Mouse (Mus musculus) neural tube, embryonic 10.5 days (tissue): ENCODE measurements around the gene Dcdc2a.

Source experiments
- DNase-seq: peaks from one replicate; pipeline ENCODE4 v3.0.0-alpha.2; 2017; ENCODE audit warnings: low spot score; ENCODE audit errors: extremely low spot score

Gene Dcdc2a

GRCm38 (mm10) chr13:25094381-25094780 lies 38.6 kb downstream of the Dcdc2a start:
- no peak for DNase-seq

DNA sequence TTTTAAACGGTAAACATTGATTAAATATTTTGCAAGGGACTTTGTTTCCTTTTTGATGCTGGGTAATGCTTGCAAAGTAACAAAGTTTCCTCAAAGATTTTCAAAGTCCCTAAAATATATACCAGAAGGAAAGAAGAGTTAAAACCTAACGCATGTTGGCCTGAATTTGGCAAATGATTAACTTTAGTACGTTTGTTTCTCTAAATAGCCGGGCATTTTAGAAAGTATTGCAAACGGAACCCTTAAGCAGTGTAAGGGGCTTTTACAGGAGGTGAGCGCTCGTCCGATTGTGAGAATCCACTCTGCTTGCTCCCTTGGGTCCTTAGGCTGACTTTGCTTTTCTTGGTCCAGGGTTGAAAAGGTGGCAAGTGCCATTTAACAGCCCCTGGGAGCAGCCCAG lies 41.5 kb downstream of the Dcdc2a start:
- no peak for DNase-seq

GRCm38 (mm10) chr13:25098578-25098977 lies 42.8 kb downstream of the Dcdc2a start:
- DNase-seq = no peak

DNA sequence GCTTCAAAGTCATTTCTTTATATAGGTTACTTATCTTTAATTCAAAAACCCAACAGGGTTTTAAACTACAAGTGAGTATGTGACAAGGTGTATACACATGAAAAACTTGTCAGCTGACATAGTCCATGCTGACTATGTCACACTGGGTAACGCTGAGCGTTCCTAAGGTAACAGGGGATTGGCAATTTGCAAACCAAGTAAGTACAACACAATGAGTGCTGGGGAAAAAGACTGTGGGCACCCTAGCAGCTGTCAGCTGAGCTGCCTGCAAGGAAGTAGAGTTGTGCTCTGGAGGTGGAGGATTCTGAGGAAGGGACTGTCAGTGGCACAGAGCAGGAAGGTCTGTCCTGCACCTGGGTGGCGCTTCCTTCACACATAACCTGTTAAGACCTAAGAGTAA lies 43.7 kb downstream of the Dcdc2a start:
- DNase-seq = no peak

- DNase-seq = no peak
These were observed 44.8 kb downstream of the Dcdc2a start for GRCm38 (mm10) chr13:25100581-25100980.

- DNase-seq = no peak
These were observed 49.9 kb downstream of the Dcdc2a start for GRCm38 (mm10) chr13:25105671-25106070.

GRCm38 (mm10) chr13:25106740-25107139 lies 50.9 kb downstream of the Dcdc2a start:
- DNase-seq = no peak

DNA sequence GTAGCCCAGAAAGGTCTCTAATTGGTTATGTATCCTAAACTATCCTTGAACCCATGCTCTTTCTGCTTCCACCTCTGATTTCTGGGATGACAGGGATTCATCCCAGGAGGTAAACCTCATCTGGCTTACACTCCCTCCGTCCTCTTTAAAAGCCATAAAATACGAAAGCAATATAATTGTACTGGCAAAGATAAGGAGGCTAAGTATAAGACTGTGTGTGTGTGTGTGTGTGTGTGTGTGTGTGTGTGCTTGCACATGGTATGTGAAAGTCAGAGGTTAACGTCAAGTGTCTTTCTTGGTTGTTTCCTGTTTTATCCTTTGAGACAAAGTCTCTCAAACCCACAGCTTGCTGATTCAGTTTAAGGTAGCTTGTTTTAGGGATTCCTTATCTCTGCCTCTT lies 52.5 kb downstream of the Dcdc2a start:
- no peak for DNase-seq

- no peak for DNase-seq
These were observed 54.8 kb downstream of the Dcdc2a start for GRCm38 (mm10) chr13:25110592-25111095.

GRCm38 (mm10) chr13:25115429-25115881 lies 59.7 kb downstream of the Dcdc2a start:
- DNase-seq = peak; percentile 44

- DNase-seq = peak; percentile 43
These were observed 60.2 kb downstream of the Dcdc2a start for GRCm38 (mm10) chr13:25115971-25116370.

GRCm38 (mm10) chr13:25122740-25123335 lies 67.0 kb downstream of the Dcdc2a start:
- DNase-seq = no peak

DNA sequence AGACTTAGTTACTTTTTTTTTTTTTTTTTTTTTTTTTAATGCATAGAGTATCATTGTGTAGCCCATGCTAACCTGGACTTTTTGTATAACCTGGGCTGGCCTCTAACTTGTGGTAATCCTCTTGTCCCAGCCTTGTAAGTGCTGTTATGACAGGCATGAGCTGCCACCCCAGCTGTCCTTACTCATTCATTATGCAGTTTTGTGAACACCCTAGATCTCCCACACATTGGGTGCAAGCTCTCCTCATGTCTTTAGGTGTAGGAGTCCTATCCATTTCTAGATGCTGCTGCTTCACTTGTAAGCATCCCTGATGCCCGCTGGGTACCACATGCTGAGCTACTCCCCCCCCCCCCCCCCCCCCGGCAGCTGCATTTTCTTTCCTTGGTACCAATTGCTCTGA lies 71.4 kb downstream of the Dcdc2a start:
- no peak for DNase-seq

GRCm38 (mm10) chr13:25127806-25128205 lies 72.0 kb downstream of the Dcdc2a start:
- no peak for DNase-seq

DNA sequence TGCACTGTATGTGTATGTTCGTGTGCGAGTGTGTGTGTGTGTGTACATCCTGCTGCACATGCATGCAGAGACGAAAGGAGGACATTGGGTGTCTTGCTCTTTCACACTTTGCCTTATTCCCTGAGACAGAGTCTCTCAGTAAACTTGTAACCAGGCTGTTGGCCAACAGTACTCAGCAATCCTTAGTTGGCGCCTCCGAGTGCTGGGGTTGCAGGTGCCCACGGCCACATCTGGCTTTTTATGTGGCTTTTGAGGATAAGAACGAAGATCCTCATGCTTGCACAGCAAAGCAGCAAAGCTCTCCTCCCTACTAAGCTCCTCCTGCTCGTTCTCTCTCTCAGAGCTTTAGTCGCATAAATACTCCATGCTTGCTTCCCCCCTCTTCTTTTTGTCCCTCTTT lies 73.0 kb downstream of the Dcdc2a start:
- no peak for DNase-seq

GRCm38 (mm10) chr13:25143066-25143465 lies 87.3 kb downstream of the Dcdc2a start:
- no peak for DNase-seq

GRCm38 (mm10) chr13:25144093-25144492 lies 88.3 kb downstream of the Dcdc2a start:
- DNase-seq = no peak

DNA sequence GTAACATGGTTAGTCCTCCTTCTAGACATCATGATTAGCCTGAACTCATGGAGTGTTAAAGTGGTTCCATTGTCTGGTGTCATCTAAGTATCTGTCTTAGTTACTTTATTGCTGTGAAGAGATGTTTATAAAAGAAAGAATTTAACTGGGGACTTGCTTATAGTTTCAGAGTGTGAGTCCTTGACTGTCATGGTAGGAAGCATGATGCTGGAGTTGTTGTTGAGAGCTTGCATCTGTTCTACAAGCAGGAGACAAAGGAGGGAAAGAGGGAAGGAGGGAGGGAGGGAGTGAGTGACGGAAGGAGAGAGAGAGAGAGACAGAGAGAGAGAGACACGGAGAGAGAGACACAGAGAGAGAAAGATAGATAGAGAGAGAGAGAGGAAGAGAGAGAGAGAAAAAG lies 90.4 kb downstream of the Dcdc2a start:
- no peak for DNase-seq

DNA sequence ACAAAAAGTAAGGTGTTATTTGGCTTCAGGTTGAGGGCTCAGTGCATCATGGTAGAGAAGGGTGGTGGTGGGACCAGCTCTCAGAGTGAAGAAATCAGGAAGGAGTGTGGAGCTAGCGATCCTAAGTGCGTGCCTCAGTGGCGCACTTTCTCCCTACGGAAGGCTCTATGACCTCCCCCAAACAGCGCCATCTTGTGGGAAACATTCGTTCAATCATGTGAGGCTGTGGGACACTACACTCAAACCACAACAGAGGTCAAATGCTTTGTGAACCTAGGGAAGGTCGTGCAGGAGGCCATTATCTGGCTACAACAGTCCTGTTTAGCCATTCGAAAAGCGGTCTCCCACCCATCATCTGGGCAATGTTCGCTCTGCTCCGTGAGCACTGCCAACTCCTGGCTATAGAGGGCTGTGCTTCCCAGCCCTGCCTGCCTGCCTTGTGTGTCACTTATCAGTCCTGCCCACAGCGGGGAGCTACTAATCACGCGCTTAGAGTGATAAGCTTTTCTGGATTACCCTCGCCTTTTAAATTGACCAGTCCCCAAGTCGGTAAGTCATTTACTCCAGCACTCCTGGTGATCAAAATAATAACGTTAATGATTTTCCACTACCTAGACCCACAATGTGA lies 94.5 kb downstream of the Dcdc2a start:
- no peak for DNase-seq

DNA sequence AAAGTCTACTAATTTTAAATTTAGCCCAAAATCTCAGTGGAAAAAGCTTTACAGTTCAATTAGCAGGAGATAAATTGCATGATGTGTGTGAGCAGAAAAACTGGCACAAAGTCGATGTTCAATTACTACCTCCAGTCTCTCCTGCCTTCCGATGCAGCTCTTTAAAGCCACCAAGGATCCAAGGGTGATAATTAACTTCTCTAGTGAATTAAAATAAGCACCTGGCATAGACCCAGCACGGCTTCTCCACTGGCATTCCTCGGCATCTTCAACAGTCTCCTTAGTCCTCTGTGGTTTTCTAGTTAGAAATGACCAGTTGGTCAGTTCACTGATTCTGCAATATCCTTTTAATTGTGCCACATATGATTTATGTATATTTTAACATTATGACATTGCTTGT lies 95.1 kb downstream of the Dcdc2a start:
- DNase-seq = no peak

DNA sequence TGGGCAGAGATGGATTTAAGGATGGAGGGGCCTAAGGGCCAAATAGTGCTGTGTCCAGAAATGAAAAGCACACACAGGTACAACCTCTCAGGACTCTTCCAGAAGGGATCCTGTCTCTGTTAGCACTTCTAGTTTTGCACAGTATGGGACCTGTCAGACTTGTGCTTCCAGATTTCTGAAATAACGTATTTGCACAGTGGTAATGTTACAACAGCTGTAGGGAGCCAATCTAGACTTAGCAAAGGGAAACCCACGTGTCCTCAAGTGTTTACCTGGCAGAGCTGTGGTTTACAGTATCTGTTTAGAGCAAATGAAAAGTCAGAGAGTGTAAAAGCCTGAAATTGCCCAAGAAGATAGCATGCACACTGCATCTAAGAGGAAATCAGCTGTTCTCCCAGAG lies 104.1 kb downstream of the Dcdc2a start:
- DNase-seq = no peak

- no peak for DNase-seq
These were observed 105.0 kb downstream of the Dcdc2a start for GRCm38 (mm10) chr13:25160804-25161203.

DNA sequence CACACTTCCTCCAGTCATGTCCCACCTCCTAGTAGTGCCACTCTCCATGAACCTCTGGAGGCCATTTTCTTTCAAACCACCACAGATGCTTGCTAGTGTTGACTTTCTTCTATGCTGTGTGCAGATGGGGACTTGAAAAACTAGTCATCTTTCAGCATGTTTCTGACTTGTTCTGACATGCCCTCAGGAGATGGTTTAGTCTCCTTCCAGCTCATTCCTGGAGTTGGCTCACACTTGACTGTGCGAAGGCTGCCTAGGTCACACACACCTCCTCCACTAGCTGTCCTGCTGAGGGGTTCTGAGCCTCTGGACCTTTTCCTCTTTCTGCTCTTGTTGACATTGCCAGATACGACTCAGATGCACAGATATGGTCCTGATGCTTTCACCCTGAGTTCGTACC lies 106.8 kb downstream of the Dcdc2a start:
- DNase-seq = no peak
